Mouse (Mus musculus) left cerebral cortex, adult 18-20 months (tissue): ENCODE data around the gene Tmem267. TPM values are rescaled to one million over a fixed set of nuclear protein-coding genes. Genes with fewer than 3 reads are reported as not detected.

ENCODE experiments used
- total RNA-seq, 2 experiments: library from RNA; stranded (reverse); gene quantifications; 2 replicates each; pipeline ENCODE4 v1.2.3; 2021

Tmem267 gene
- total RNA-seq, 2 experiments from 2014 or later, result 24.4 to 28.4 TPM

Other genes with a start within 250 kb of the Tmem267 start
- 100 to 1,000 TPM; 103 to 107 TPM for gene Paip1, start 59.4 kb upstream of the Tmem267 start, total RNA-seq
- gene 4833420G17Rik, start 25.3 kb upstream of the Tmem267 start, total RNA-seq, result 10 to 100 TPM; 23.3 to 24.1 TPM
- 1 to 10 TPM; 2.5 to 3.2 TPM for gene 3110070M22Rik, start 344 bp downstream of the Tmem267 start, total RNA-seq
- gene Ccl28, start 135.8 kb downstream of the Tmem267 start, total RNA-seq, result 1 to 10 TPM; 1.0 to 1.2 TPM
- gene Hmgcs1, start 202.3 kb downstream of the Tmem267 start, total RNA-seq, result 100 to 1,000 TPM; 271 to 300 TPM